Mouse (Mus musculus) midbrain, embryonic 12.5 days (tissue): ENCODE results near the gene Spag9. TPM values are rescaled to one million over a fixed set of nuclear protein-coding genes. Genes with fewer than 3 reads are reported as not detected.
A peak's percentile ranks its signal among the peaks of the same experiment; 100 is the strongest.
"Not testable (repeated sequence)": the region's sequence is repeated elsewhere in the genome, so short reads cannot be mapped to it uniquely, and the experiment has no call there.

Experiments
- ATAC-seq: fragments of 200-750 bp; cut with Nextera tagmentation; 2 replicates; pipeline ENCODE4 v1.8.0; 2017; ENCODE audit warnings: low read depth, moderate TSS enrichment, moderate library complexity; ENCODE audit not compliant: low FRiP score
- H3K27ac ChIP-seq: fragments of 300-500 bp; sonication (generic); replicated peaks from 2 replicates; pipeline ENCODE4 v1.5.1; 2016; ENCODE audit warnings: mild to moderate bottlenecking
- H3K27me3 ChIP-seq: fragments of 300-500 bp; sonication (generic); 2 replicates; pipeline ENCODE4 v1.6.1; 2016; ENCODE audit warnings: mild to moderate bottlenecking
- H3K36me3 ChIP-seq: fragments of 300-500 bp; sonication (generic); 2 replicates; pipeline ENCODE4 v1.6.1; 2016
- H3K4me1 ChIP-seq: fragments of 300-500 bp; sonication (generic); 2 replicates; pipeline ENCODE4 v1.6.1; 2016
- H3K4me2 ChIP-seq: fragments of 300-500 bp; sonication (generic); replicated peaks from 2 replicates; pipeline ENCODE4 v1.6.1; 2016; ENCODE audit warnings: mild to moderate bottlenecking, moderate library complexity
- H3K4me3 ChIP-seq: fragments of 300-500 bp; sonication (generic); 2 replicates; pipeline ENCODE4 v1.5.1; 2016; ENCODE audit warnings: mild to moderate bottlenecking
- H3K9ac ChIP-seq: fragments of 300-500 bp; sonication (generic); replicated peaks from 2 replicates; pipeline ENCODE4 v1.6.1; 2016; ENCODE audit warnings: mild to moderate bottlenecking, moderate library complexity
- H3K9me3 ChIP-seq: fragments of 300-500 bp; sonication (generic); 2 replicates; pipeline ENCODE4 v1.6.1; 2016; ENCODE audit warnings: mild to moderate bottlenecking
- WGBS: fragments of 180-500 bp; shearing (Covaris S2); methylation state at CpG from one replicate; pipeline ENCODE4 v1.1.7; 2016; 5-methylcytosine and 5-hydroxymethylcytosine counted together
- polyA plus RNA-seq: library from polyadenylated mRNA; unstranded; fragments of >200 nt; fragmentation: Nextera tagmentation; extraction: Ambion mirVana; gene quantifications from 2 replicates; pipeline ENCODE4 v1.2.1, GENCODE M21; 2016

Gene Spag9
- polyA plus RNA-seq, 1 experiment from 2014 or later, result 134 TPM

- WGBS, result 86% methylated on average over 4 of the region's 4 CpGs
- Histone ChIP-seq H3K9ac (no peak overlapping the region), H3K4me3 (no peak overlapping the region), H3K36me3 (no peaks in the 10 kb centered on the region), H3K27me3 (no peaks in the 10 kb centered on the region), H3K4me2 (no peak overlapping the region), H3K9me3 (no peaks in the 10 kb centered on the region), H3K27ac (no peak overlapping the region), H3K4me1 (no peaks in the 10 kb centered on the region)
- ATAC-seq, result no peak
Observed at GRCm38 (mm10) chr11:94032084-94032483, 36.2 kb downstream of the Spag9 start.

GRCm38 (mm10) chr11:94032971-94033370 lies 37.1 kb downstream of the Spag9 start:
- ATAC-seq, result no peak
- Histone ChIP-seq H3K9ac (no peak overlapping the region), H3K4me3 (no peak overlapping the region), H3K4me2 (no peak overlapping the region), H3K27ac (no peak overlapping the region), H3K27me3 (no peaks in the 10 kb centered on the region), H3K9me3 (no peaks in the 10 kb centered on the region), H3K36me3 (no peaks in the 10 kb centered on the region), H3K4me1 (no peaks in the 10 kb centered on the region)
- 64% methylated on average over 2 of the region's 2 CpGs for WGBS

GRCm38 (mm10) chr11:94035974-94036373 lies 40.1 kb downstream of the Spag9 start:
- Histone ChIP-seq H3K27me3 (no peaks in the 10 kb centered on the region), H3K27ac (no peak overlapping the region), H3K4me2 (no peak overlapping the region), H3K4me3 (no peak overlapping the region), H3K9ac (no peak overlapping the region), H3K36me3 (no peaks in the 10 kb centered on the region), H3K4me1 (peaks cover 3% of the 10 kb centered on the region; the same call in 1 of the 2 replicates), H3K9me3 (no peaks in the 10 kb centered on the region)
- ATAC-seq, result no peak
- 38% methylated on average over 2 of the region's 2 CpGs for WGBS

GRCm38 (mm10) chr11:94041475-94041874 lies 45.6 kb downstream of the Spag9 start:
- Histone ChIP-seq H3K4me3 (no peak overlapping the region), H3K36me3 (no peaks in the 10 kb centered on the region), H3K4me1 (peaks cover 12% of the 10 kb centered on the region), H3K9me3 (no peaks in the 10 kb centered on the region), H3K4me2 (no peak overlapping the region), H3K27me3 (no peaks in the 10 kb centered on the region), H3K9ac (no peak overlapping the region), H3K27ac (no peak overlapping the region; the same call in 1 of the 2 replicates)
- ATAC-seq, result no peak
- 84% methylated on average over 1 of the region's 1 CpGs for WGBS

- not testable (repeated sequence) for H3K27ac ChIP-seq, H3K36me3 ChIP-seq, H3K9me3 ChIP-seq, H3K4me3 ChIP-seq, H3K4me2 ChIP-seq, ATAC-seq, H3K27me3 ChIP-seq, H3K9ac ChIP-seq
- H3K4me1 ChIP-seq, result peaks cover 19% of the 10 kb centered on the region
- 61% methylated on average over 1 of the region's 1 CpGs for WGBS
Observed at GRCm38 (mm10) chr11:94042301-94042700, 46.4 kb downstream of the Spag9 start.

- H3K9ac ChIP-seq, result peak overlapping the region; percentile 65
- no peaks in the 10 kb centered on the region for H3K27me3 ChIP-seq
- H3K36me3 ChIP-seq, result peaks cover 12% of the 10 kb centered on the region
- ATAC-seq, result peak; percentile 99
- H3K4me3 ChIP-seq, result peak overlapping the region; percentile 68
- no peaks in the 10 kb centered on the region for H3K9me3 ChIP-seq
- peak overlapping the region; percentile 95 for H3K27ac ChIP-seq
- peak overlapping the region; percentile 43 for H3K4me2 ChIP-seq
- peaks cover 28% of the 10 kb centered on the region for H3K4me1 ChIP-seq
- WGBS, result 2% methylated on average over 22 of the region's 22 CpGs
Observed at GRCm38 (mm10) chr11:94043998-94044985, 48.4 kb downstream of the Spag9 start.

- ATAC-seq, result peak; percentile 61
- Histone ChIP-seq H3K4me2 (peak overlapping the region; percentile 69), H3K9me3 (no peaks in the 10 kb centered on the region), H3K27me3 (no peaks in the 10 kb centered on the region), H3K4me3 (peak overlapping the region; percentile 68), H3K4me1 (peaks cover 28% of the 10 kb centered on the region), H3K27ac (peak overlapping the region; percentile 95), H3K36me3 (peaks cover 18% of the 10 kb centered on the region), H3K9ac (peak overlapping the region; percentile 62)
- 6% methylated on average over 4 of the region's 4 CpGs for WGBS
Observed at GRCm38 (mm10) chr11:94045016-94045415, 49.1 kb downstream of the Spag9 start.

GRCm38 (mm10) chr11:94047288-94047687 lies 51.4 kb downstream of the Spag9 start:
- Histone ChIP-seq H3K4me3 (peak overlapping the region; percentile 68), H3K4me2 (peak overlapping the region; percentile 69), H3K9me3 (no peaks in the 10 kb centered on the region), H3K4me1 (peaks cover 21% of the 10 kb centered on the region), H3K36me3 (peaks cover 37% of the 10 kb centered on the region), H3K27ac (0 out of 2 replicates have a peak overlapping the region, but pooled peaks have one; percentile 32), H3K27me3 (no peaks in the 10 kb centered on the region), H3K9ac (0 out of 2 replicates have a peak overlapping the region, but pooled peaks have one; percentile 29)
- WGBS, result 37% methylated on average over 2 of the region's 2 CpGs
- no peak for ATAC-seq

GRCm38 (mm10) chr11:94054176-94054575 lies 58.3 kb downstream of the Spag9 start:
- Histone ChIP-seq H3K9ac (no peak overlapping the region), H3K9me3 (no peaks in the 10 kb centered on the region), H3K27me3 (no peaks in the 10 kb centered on the region), H3K27ac (peak overlapping the region; percentile 49), H3K4me2 (no peak overlapping the region), H3K4me1 (peaks cover 21% of the 10 kb centered on the region), H3K4me3 (no peak overlapping the region), H3K36me3 (peaks cover 70% of the 10 kb centered on the region)
- 60% methylated on average over 3 of the region's 3 CpGs for WGBS
- ATAC-seq, result no peak

GRCm38 (mm10) chr11:94054901-94055300 lies 59.0 kb downstream of the Spag9 start:
- H3K27ac ChIP-seq, result no peak overlapping the region
- 0 out of 2 replicates have a peak, but pooled peaks have one; percentile 47 for ATAC-seq

GRCm38 (mm10) chr11:94063941-94064340 lies 68.0 kb downstream of the Spag9 start:
- Histone ChIP-seq H3K36me3 (peaks cover 76% of the 10 kb centered on the region), H3K4me2 (no peak overlapping the region), H3K27ac (no peak overlapping the region), H3K4me1 (no peaks in the 10 kb centered on the region), H3K9ac (no peak overlapping the region), H3K4me3 (no peak overlapping the region), H3K9me3 (no peaks in the 10 kb centered on the region; the same call in 1 of the 2 replicates), H3K27me3 (no peaks in the 10 kb centered on the region)
- ATAC-seq, result no peak
- WGBS, result 93% methylated on average over 5 of the region's 5 CpGs

More at GRCm38 (mm10) chr11:94054901-94055300, 59.0 kb downstream of the Spag9 start:
- Histone ChIP-seq H3K27me3 (no peaks in the 10 kb centered on the region), H3K4me3 (no peak overlapping the region), H3K36me3 (peaks cover 71% of the 10 kb centered on the region), H3K4me2 (no peak overlapping the region), H3K4me1 (peaks cover 21% of the 10 kb centered on the region), H3K9me3 (no peaks in the 10 kb centered on the region), H3K9ac (no peak overlapping the region)
- WGBS, result 64% methylated on average over 3 of the region's 3 CpGs

- H3K4me2 ChIP-seq, result no peak overlapping the region
- ATAC-seq, result no peak
- H3K36me3 ChIP-seq, result peaks cover 73% of the 10 kb centered on the region
- H3K4me3 ChIP-seq, result no peak overlapping the region
- H3K4me1 ChIP-seq, result no peaks in the 10 kb centered on the region
- no peaks in the 10 kb centered on the region for H3K27me3 ChIP-seq
- no peak overlapping the region for H3K9ac ChIP-seq
- no peak overlapping the region for H3K27ac ChIP-seq
- 80% methylated on average over 2 of the region's 2 CpGs for WGBS
- H3K9me3 ChIP-seq, result no peaks in the 10 kb centered on the region; the same call in 1 of the 2 replicates
Observed at GRCm38 (mm10) chr11:94070455-94070854, 74.6 kb downstream of the Spag9 start.
